Mouse (Mus musculus) adrenal gland, postnatal 36 days (tissue): Measurements from ENCODE around the gene Usp46. TPM values are rescaled to one million over a fixed set of nuclear protein-coding genes. Genes with fewer than 3 reads are reported as not detected.
A peak's percentile ranks its signal among the peaks of the same experiment; 100 is the strongest.
"Not testable (repeated sequence)": the region's sequence is repeated elsewhere in the genome, so short reads cannot be mapped to it uniquely, and the experiment has no call there.

Experiments used
- DNase-seq, 2 experiments: peaks; one replicate each; pipeline ENCODE4 v3.0.0; 2021; ENCODE audit warnings: mixed read lengths in 1 of 2
- total RNA-seq, 2 experiments: library from RNA; stranded (reverse); gene quantifications; 2 replicates each; pipeline ENCODE4 v1.2.3; 2021

Gene Usp46
- total RNA-seq, 2 experiments from 2014 or later: 31.6 to 39.7 TPM

- no peak for DNase-seq
Observed at GRCm38 (mm10) chr5:74028221-74028620, 40.0 kb downstream of the Usp46 start.

DNA sequence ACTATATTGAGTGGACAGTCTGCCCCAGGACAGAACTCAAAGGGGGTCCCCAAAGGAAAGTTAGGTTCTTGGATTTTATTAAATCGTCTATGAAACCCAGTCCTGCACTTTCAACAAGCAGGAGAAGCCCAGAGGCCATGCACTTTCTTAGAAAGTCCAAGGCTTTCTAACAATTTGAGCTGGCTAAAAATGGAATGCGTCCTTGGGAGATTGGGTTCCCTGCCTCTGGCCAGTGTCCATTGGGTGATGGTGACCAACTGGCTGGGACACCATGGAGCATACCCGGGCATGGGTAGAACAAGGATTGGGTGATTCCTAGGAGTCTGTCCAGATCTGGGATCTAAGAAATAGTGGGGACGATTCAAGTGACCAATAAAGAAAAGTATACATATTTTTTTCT, 47.7 kb downstream of the Usp46 start:
- peak; percentile 38 to 58 for DNase-seq

DNA sequence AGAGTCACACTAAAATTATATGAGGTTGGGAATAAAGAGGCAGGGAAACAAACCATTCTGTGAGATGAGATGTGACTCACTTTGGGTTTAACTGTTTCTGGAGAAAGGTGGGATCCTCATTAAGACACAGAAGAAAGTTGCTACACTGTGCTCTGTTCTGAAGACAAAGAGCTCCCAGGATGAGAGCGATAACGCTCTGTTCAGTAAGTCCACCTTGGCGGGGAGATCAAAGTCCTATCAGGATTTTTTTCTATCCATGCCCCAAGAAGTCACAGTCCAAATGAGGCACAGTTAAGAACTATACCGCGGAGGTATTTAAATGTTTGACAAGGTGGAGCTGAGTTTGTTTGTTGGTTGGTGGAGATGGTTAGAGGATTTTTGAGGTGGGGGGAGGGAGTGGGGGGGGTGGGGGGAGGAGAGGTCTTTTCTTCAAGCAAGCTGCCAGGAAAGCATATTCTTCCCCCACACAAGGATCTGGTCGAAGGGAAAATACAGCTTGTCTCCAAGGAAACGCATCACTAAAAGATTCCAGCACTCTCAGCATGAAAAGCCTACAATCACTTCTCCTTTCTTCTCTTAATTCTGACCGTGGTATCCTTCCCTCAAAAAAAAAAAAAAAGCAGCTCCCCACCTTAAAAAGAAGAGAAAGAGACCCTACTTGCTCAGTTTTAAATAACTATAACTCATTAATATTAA, 49.2 kb downstream of the Usp46 start:
- DNase-seq: no peak

GRCm38 (mm10) chr5:74017488-74017887, 50.7 kb downstream of the Usp46 start:
- no peak for DNase-seq

- DNase-seq: no peak
Observed at GRCm38 (mm10) chr5:74011629-74012028, 56.6 kb downstream of the Usp46 start.

- no peak for DNase-seq
Observed at GRCm38 (mm10) chr5:74007492-74008070, 60.6 kb downstream of the Usp46 start.

DNA sequence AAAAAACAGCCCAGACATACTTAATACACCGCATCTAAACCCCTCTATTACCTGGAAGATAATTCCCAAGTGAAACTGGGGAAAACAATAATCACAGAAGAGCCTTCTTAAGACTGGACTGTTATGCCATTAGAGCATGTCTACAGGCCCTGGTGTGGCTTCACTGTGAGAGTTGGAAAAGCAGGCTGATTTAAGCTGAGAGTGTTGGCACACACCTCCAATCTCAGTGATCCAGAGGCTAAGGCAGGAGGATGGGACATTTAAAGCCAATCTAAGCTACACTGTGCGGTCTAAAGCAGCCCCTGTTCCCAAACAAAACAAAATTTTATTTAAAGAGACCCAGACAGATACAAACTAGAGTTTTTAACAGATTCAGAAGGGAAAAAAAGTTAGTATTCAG, 62.3 kb downstream of the Usp46 start:
- no peak for DNase-seq

DNA sequence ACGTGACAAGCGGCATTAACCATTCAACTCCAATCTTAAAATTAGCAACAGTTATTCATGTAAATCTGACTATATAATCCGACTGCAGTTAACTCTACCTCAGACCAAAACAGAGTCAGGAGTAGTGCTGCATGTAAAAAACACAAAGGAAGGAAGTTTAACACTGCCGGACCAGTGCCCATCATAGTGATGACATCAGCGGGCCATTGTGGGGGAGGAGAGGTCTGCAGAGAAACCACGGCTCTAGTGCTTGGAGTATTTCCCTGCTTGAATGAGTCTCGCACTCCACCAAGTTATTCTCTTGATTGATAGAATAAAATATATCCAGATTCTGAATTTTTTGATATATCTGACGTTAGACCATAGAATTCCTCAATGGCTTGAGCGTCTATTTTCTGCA, 66.5 kb downstream of the Usp46 start:
- DNase-seq: no peak

GRCm38 (mm10) chr5:73998966-73999365, 69.3 kb downstream of the Usp46 start:
- DNase-seq: no peak

DNA sequence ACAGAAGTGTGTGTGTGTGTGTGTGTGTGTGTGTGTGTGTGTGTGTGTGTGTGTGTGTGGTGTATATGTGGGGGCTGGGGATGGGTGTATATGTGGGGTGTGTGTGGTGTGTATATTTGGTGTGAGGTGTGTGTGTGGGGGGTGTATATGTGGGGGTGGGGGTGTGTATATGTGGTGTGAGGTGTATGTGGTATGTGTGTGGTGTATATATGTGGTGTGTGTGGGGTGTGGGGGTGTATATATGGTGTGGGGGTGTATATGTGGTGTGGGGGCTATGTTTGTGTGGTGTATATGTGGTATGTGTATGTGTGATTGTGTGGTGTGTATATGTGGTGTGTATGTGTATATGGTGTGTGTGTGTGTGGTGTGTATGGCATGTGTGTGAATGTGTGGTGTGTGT, 73.4 kb downstream of the Usp46 start:
- no peak for DNase-seq

DNA sequence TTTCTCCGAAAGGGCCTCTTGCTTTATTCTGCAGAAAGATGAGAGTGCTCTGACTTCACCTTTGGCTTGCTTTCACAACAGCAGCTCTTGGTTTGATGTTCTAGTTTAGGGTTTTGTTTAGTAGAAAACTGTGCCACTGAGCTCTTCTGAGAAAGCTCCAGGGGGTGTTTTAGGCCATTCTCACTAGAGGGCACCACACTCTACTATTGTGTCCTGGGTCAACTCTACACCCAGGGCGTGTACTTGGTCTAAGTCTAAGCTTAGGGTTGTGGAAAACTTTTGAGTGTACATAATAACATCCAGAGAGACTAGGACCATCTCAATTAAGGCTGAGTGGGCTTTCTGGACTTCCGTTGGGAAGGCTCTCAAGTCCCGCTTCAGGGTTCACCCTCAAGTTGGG, 74.7 kb downstream of the Usp46 start:
- peak; percentile 46 to 57 for DNase-seq

GRCm38 (mm10) chr5:73992321-73992720, 75.9 kb downstream of the Usp46 start:
- no peak for DNase-seq

DNA sequence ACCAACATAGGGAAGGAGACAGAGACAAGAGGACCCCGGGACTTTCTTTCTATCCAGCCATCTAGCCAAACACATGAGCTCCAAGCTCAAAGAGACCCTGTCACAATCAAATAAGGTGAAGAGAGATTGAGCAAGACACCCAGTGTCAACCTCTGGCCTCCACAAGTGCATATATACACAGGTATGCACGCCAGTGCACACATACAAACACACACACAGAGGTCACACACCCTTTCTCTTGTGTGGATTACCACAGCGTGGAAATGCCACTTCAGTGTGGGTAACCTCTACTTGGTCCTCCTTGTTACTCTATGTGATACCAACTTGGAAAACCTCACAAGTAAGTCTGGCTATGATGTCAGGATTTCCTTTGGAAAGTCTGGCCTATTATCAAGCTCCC, 78.7 kb downstream of the Usp46 start:
- DNase-seq: no peak

DNA sequence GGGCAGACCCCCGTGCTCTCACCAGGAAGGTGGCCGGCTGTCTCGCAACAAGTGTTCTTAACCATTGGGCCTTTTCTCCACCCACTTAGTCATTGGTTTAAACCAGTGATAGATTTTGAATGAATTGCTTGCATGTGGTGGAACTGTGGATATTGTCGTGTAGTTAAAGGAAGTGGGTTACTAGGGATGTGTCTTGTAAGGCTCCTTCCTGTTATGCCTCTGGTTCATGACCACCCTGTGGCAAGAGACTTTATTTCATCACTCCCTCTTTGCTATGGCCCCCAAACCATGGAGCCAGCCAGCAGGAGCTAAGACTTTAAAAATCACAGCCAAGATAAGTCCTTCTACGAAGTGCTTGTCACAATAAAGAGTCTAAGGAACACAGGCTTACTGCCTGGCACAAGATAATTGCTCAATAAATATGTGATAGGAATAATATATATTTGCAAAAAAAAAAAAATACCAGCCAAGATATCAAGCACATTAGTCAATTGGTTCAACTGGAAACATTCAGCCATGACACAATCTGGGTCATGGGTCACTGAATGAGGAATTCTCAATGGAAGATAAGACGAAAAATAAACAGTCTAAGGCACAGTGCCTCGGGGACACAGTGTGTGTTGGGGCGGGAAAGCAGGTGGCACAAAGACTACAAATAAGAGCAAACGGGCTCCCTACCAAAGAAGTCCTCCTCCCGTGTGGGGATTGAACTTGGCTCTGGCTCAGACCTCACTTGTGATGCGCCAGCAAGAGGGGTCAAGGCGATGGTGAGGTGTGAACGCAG, 80.3 kb downstream of the Usp46 start:
- no peak for DNase-seq

DNA sequence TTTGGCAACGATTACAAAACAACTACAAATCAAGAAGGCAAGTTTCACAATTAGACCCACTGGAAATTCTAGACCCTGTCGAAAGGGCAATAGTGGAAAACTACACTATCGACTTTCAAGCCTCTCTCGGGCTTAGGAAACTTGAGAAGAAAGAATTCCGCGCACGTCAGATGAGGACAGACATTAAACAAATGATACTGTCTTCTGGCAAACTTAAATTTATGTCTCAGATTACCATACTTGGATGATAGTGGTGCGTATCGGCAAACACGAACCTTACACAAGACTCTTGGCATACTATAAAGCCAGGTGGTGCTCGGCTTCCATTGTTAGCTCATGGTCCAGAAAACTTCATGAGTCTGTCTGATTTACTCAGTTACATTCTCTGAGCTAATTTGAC, 90.8 kb downstream of the Usp46 start:
- no peak for DNase-seq

GRCm38 (mm10) chr5:73971701-73972100, 96.5 kb downstream of the Usp46 start:
- DNase-seq: no peak

DNA sequence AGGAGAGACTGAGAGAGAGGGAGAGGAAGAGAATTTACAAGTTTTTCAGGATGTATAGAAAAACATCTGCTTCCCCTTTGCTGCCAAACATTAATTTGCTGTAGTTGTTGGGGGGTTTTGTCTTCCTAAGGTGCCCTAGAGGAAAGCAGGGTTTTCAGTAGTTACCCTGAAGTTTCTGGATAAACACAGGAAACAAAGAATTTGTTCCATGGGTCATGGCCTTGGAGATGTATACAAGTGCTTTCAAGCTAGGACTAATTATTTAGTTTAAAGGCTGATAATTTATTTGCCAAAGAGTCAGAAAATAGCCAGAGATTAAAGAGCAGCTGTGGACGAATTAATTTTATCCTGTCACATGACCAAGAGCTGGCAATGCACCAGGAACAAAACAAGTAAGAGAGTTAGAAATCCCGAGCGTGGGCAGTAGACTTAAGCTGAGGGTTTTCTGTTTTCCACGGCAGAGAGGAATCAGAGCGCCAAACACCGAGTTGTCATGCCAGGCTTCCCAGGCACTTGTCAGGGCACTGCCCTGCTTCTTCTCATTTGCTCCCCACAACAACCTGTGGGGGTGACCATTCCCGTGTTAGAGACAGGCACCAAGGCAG, 98.1 kb downstream of the Usp46 start:
- DNase-seq: no peak

GRCm38 (mm10) chr5:73969338-73969737, 98.9 kb downstream of the Usp46 start:
- no peak for DNase-seq

DNA sequence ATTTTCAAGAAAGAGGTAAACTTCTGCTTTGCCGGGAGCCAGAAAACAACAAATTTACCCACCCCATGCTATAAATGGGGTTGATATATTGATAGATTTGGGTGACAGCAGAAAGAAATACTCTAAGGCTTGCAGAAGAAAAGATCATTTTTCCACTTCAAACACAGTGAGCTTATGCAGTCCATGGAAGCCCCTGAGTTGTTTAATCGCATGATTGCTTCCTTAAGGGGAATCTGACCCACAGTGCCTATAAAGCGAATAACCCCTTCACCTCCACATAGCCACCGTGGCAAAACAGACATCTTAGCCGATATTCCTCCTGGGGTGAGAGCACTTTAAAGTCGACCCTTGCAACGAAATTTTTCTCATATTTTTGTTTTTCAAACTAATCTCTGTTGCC, 108.5 kb downstream of the Usp46 start:
- no peak for DNase-seq

GRCm38 (mm10) chr5:73958614-73959013, 109.6 kb downstream of the Usp46 start:
- not testable (repeated sequence) for DNase-seq

DNA sequence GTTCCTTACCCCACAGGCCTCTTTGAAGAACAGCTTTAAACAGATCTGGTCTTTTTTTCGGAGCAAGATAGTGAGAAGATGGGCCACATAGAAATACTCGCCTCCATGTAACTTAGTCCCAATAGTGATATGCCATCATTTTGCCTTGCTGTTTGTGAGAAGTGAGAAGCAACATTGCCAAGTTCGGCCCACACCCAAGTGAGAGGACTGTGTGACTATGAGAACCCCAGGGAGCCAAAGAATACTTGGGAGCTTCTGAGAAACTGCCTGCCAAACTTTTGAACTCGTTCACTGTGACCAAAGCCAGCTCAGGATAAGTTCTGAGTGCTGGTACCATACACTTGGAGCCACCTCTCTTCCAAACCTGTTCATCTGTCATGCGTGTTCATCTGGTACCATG, 110.1 kb downstream of the Usp46 start:
- no peak for DNase-seq

DNA sequence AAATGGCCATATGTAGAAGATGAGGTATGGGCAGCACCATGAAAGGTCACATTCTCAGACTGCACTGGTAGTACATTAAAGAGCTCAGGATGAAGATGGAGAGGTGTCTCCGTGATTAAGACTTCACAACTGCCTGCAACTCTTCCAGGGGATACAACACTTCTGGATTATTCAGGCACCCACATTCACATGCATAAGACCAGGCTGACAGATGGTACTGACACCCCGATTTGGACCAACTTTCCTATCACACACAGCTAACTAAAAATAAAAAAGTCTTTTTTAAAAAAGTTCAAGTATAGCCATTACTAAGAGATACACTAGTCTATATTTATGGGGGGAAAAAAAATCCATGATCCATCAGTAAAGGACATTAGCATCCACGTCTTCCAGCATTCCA, 112.5 kb downstream of the Usp46 start:
- DNase-seq: no peak

DNA sequence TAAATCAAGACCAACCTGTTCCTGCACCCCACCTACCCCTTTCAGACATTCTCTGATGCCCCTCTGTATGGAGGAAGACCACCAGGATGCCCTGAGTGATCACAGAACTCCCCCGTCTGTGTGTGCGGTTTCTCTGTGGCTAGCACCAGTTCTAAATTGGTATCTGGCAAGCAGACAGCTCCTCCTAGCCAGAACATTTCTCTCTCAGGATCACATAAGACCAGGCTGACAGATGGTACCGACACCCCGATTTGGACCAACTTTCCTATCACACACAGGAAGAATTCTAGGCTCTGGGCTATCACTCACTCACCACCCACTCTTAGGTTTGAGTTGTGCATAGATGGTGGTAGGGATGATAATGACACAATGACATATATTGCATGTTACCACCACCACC, 113.2 kb downstream of the Usp46 start:
- DNase-seq: no peak
